Mouse (Mus musculus) embryonic fibroblast, embryonic 13.5 days (primary cell): ENCODE data around the gene Gpr173. TPM values are rescaled to one million over a fixed set of nuclear protein-coding genes. Genes with fewer than 3 reads are reported as not detected.

ENCODE experiments used
- H3K27ac ChIP-seq: 2 replicates; pipeline ENCODE4 v1.5.1; 2012; ENCODE audit warnings: low read length, control low read depth, inconsistent platforms; ENCODE audit not compliant: insufficient read depth
- H3K4me1 ChIP-seq: 2 replicates; pipeline ENCODE4 v1.6.1; 2011; ENCODE audit warnings: low read length; ENCODE audit not compliant: control insufficient read depth, insufficient read depth
- H3K4me3 ChIP-seq: 2 replicates; pipeline ENCODE4 v1.5.1; 2011; ENCODE audit warnings: mild to moderate bottlenecking, control low read depth, low read length; ENCODE audit not compliant: insufficient read depth
- CTCF ChIP-seq: IDR thresholded peaks from 2 replicates; pipeline ENCODE4 v1.5.1; 2011; ENCODE audit warnings: mild to moderate bottlenecking, control low read depth, low read length, moderate library complexity, borderline replicate concordance; ENCODE audit not compliant: insufficient read depth
- POLR2A ChIP-seq: IDR thresholded peaks from 2 replicates; pipeline ENCODE4 v1.6.1; 2011; ENCODE audit warnings: low read depth, mild to moderate bottlenecking, control low read depth, low read length, moderate library complexity
- polyA plus RNA-seq: library from polyadenylated mRNA; stranded (reverse); fragments of >200 nt; gene quantifications from 2 replicates; pipeline ENCODE4 v1.2.4, GENCODE M21; 2011; ENCODE audit warnings: low read depth; ENCODE audit not compliant: missing spikeins, insufficient read length

Gene Gpr173
- polyA plus RNA-seq, 1 experiment, result 10.8 TPM

DNA sequence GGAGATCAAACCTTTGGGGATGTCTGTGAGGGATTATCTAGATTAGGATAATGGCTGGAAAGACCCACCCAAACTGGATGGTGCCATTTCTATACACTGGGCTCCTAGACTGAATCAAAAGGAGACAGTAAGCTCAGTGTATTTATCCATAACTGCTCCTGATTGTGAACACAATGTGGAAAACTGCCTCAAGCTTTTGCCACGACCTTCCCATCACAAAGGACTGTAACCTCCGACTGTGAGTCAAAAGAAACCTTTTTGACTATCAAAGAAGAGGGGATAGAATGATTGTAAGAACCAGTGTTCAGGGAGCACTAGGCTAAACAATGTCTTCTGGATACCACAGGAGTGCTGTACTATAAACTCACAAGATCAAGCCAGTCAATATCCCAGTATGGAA lies 62.3 kb downstream of the Gpr173 start:
- Histone ChIP-seq H3K4me3 (no peak overlapping the region), H3K4me1 (no peaks in the 10 kb centered on the region), H3K27ac (no peak overlapping the region)
- TF ChIP-seq CTCF (no peak), POLR2A (no peak)

Other genes starting within 250 kb of the Gpr173 start
- 10.1 and 11.9 TPM in 2 replicates for gene Iqsec2, start 224.4 kb downstream of the Gpr173 start, polyA plus RNA-seq
- 42.2 and 45.0 TPM in 2 replicates for gene Kdm5c, start 135.7 kb downstream of the Gpr173 start, polyA plus RNA-seq
- gene Kantr, start 41.2 kb downstream of the Gpr173 start, polyA plus RNA-seq, result 8.7 and 9.1 TPM in 2 replicates
- gene Tspyl2, start 26.3 kb downstream of the Gpr173 start, polyA plus RNA-seq, result 36.1 and 38.6 TPM in 2 replicates
- not detected in 2 replicates for gene Cldn34a, start 194.6 kb upstream of the Gpr173 start, polyA plus RNA-seq